Mouse (Mus musculus): ENCODE results near the gene Fam71f1. TPM values are rescaled to one million over a fixed set of nuclear protein-coding genes. Genes with fewer than 3 reads are reported as not detected.

The Fam71f1 gene
- 369 and 372 TPM in 2 replicates for polyA plus RNA-seq (2012; rRNA removed)

DNA sequence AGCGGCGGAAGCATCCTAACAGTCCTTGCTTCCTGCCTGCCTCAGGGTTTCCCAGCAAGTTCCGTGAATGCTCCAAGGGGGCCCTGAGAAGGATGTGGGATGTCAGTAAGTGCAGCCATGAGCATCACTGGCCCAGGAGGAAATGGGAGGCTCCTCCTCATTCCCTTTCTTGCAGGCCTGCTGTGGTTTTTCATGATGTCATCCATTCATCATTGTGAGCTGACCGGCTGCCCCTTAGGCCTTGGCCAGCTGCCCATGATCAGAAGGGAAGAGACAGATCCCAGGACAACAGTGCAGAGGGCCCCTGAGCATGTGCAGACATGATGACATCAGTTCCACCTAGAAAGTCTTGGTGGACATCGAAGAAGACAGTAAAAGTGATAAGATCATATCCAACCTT, at the start of gene Fam71f1:
Gene Fam71f1, plus strand, starts transcription at position 262 of the 400 bp plus-strand sequence.
- Histone ChIP-seq H3K27me3 (ENCODE audit: control insufficient read depth, insufficient read depth, low read length) (no peaks in the 10 kb centered on the region), H3K27ac (ENCODE audit: control insufficient read depth, insufficient read depth, low read depth, low read length) (peak within 1 kb of the TSS; percentile 58), H3K4me1 (ENCODE audit: control insufficient read depth, insufficient read depth, low read length) (no peaks in the 10 kb centered on the region), H3K36me3 (ENCODE audit: control insufficient read depth, insufficient read depth, low read length) (no peaks in the 10 kb centered on the region), H3K4me3 (ENCODE audit: control insufficient read depth, low read depth, low read length) (peak within 1 kb of the TSS; percentile 81)
- TF ChIP-seq CTCF (IDR thresholded peaks at IDR 0.05; ENCODE audit: control insufficient read depth, insufficient read depth, insufficient replicate concordance, low read depth, low read length), result no peak
- TF ChIP-seq POLR2A (IDR thresholded peaks at IDR 0.05; ENCODE audit: control insufficient read depth, low read depth, low read length), result peak; percentile 75; the same call in 1 of the 2 replicates

DNA sequence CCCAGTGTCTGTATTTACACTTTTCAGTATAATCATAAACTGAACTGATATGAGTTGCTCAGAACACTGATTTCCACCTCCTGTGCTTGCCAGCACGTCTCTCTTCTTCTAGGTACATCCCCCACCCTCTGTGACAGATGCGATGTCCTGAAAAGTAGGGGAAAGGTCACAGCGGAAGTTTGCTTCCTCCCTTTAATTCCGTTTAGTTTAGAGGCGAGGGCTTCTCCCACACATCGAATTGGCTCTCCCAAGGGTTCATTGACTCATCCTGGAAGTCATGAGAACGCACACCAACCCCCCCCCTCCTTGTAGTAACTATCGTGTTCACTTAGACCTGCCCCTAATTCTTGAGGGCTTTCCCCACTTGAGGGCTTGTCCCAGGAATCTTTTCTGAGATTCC, 48.0 kb upstream of the Fam71f1 start:
- Histone ChIP-seq H3K36me3 (ENCODE audit: control insufficient read depth, insufficient read depth, low read length) (no peaks in the 10 kb centered on the region), H3K27ac (ENCODE audit: control insufficient read depth, insufficient read depth, low read depth, low read length) (no peak overlapping the region), H3K4me3 (ENCODE audit: control insufficient read depth, low read depth, low read length) (peak overlapping the region; percentile 9; the same call in 1 of the 2 replicates), H3K4me1 (ENCODE audit: control insufficient read depth, insufficient read depth, low read length) (peaks cover 9% of the 10 kb centered on the region), H3K27me3 (ENCODE audit: control insufficient read depth, insufficient read depth, low read length) (no peaks in the 10 kb centered on the region)
- no peak for TF ChIP-seq CTCF (IDR thresholded peaks at IDR 0.05; ENCODE audit: control insufficient read depth, insufficient read depth, insufficient replicate concordance, low read depth, low read length)
- TF ChIP-seq POLR2A (IDR thresholded peaks at IDR 0.05; ENCODE audit: control insufficient read depth, low read depth, low read length), result no peak

DNA sequence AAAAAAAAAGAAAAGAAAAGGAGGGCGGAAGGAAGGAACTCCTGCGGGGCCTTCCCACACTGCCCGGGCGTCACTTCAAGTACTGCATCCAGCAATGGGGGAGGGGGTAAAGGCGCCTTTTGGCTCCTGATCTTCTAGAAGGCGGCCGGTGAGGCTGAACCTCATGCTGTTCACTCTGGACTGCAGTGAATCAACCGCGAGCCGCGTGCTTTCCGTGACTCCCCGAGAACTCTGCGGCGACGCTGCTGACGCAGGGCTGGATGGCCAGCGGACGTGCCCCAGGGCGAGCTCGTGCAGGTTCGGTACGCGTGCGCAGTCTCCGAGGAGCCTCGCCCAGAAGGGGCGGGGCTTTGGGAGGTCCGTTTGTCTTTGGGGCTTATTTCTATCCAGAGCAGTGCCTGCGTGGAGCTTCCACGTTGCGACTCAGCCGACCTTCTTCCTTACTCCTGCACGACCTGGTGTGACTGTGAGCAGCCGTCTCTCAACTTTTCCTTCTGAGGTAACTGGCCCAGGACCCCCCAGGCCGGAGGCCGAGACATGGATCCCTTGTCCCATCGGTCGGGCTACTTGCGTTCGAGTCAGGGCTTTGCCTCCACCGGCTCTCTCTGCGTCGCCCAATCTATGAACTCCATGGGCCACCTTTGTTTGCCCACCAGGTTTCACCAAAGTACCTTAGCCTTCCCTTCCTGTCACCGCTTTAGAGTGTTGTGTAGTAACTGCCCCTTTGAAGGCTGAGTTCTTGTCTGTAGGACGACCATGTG, 46.4 kb upstream of the Fam71f1 start, which contains the start of gene Hilpda:
Gene Hilpda, plus strand, starts transcription at position 177 of the 761 bp plus-strand sequence.
- TF ChIP-seq CTCF (IDR thresholded peaks at IDR 0.05; ENCODE audit: control insufficient read depth, insufficient read depth, insufficient replicate concordance, low read depth, low read length), result no peak
- peak; percentile 97 for TF ChIP-seq POLR2A (IDR thresholded peaks at IDR 0.05; ENCODE audit: control insufficient read depth, low read depth, low read length)
- peaks cover 9% of the 10 kb centered on the region for H3K4me1 ChIP-seq (ENCODE audit: control insufficient read depth, insufficient read depth, low read length)
- peak within 1 kb of the TSS; percentile 88 for H3K4me3 ChIP-seq (ENCODE audit: control insufficient read depth, low read depth, low read length)
- H3K27ac ChIP-seq (ENCODE audit: control insufficient read depth, insufficient read depth, low read depth, low read length), result peak within 1 kb of the TSS; percentile 88
- H3K36me3 ChIP-seq (ENCODE audit: control insufficient read depth, insufficient read depth, low read length), result no peaks in the 10 kb centered on the region
- H3K27me3 ChIP-seq (ENCODE audit: control insufficient read depth, insufficient read depth, low read length), result no peaks in the 10 kb centered on the region

DNA sequence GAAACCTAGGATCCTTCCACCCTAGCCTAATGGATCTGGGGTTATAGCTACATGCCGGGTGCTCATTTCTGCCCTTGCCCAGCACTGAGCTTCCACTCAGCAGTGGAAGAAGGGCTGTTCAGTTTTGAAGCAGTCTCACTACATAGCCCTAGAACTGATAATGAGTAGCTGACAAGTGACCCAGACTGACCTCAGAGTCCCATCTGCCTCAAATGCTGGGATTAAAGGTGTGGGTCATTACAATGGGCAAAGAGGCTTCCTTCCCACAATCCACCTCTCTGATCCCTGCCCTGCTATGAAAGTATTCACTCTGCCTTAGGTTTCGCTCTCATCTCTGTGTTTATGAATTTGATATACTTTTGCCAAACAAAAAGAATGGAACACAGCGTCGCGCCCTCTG, 42.2 kb upstream of the Fam71f1 start:
- peaks cover 2% of the 10 kb centered on the region; the same call in 1 of the 2 replicates for H3K4me1 ChIP-seq (ENCODE audit: control insufficient read depth, insufficient read depth, low read length)
- H3K4me3 ChIP-seq (ENCODE audit: control insufficient read depth, low read depth, low read length), result no peak overlapping the region
- no peaks in the 10 kb centered on the region for H3K27me3 ChIP-seq (ENCODE audit: control insufficient read depth, insufficient read depth, low read length)
- H3K36me3 ChIP-seq (ENCODE audit: control insufficient read depth, insufficient read depth, low read length), result no peaks in the 10 kb centered on the region
- no peak for TF ChIP-seq POLR2A (IDR thresholded peaks at IDR 0.05; ENCODE audit: control insufficient read depth, low read depth, low read length)
- H3K27ac ChIP-seq (ENCODE audit: control insufficient read depth, insufficient read depth, low read depth, low read length), result no peak overlapping the region

DNA sequence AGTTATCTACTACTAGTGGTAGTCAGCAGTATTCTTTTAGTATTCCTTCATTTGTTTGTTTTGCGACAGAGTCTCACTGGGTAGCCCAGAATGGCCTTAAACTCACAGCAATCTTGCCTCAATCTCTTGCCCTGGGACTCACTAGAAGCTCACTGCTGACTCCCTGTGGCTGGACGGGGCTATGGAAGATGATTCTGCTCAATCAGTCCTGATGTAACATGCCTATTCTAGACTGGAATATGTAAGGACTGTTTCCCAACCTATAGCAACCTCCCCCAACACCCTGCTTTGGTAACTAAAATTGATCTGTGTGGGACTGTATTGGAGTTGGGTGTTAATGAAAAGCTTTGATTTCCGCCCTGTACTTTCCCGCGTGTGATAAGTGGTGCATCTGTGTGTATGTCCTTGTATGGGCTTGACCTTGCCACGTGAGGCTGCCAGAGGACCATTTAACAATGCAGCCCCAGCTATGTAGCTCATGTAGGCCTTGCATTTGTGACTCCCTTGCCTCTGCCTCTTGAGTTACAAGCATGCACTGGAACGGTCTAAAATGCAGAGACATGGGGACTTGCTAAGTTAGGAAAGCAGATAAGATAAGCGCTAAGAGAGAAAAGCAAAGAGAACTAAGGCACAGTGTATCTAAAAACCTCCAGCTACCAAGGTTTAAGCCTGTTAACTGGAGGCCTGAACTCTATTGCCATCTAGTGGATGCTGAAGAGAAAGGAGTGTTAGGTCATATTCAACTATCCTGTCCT, 40.2 kb upstream of the Fam71f1 start:
- Histone ChIP-seq H3K36me3 (ENCODE audit: control insufficient read depth, insufficient read depth, low read length) (no peaks in the 10 kb centered on the region; the same call in 1 of the 2 replicates), H3K27me3 (ENCODE audit: control insufficient read depth, insufficient read depth, low read length) (no peaks in the 10 kb centered on the region), H3K4me3 (ENCODE audit: control insufficient read depth, low read depth, low read length) (peak overlapping the region; percentile 39; the same call in 1 of the 2 replicates), H3K4me1 (ENCODE audit: control insufficient read depth, insufficient read depth, low read length) (no peaks in the 10 kb centered on the region), H3K27ac (ENCODE audit: control insufficient read depth, insufficient read depth, low read depth, low read length) (0 out of 2 replicates have a peak overlapping the region, but pooled peaks have one; percentile 23)
- TF ChIP-seq POLR2A (IDR thresholded peaks at IDR 0.05; ENCODE audit: control insufficient read depth, low read depth, low read length) (no peak), CTCF (IDR thresholded peaks at IDR 0.05; ENCODE audit: control insufficient read depth, insufficient read depth, insufficient replicate concordance, low read depth, low read length) (peak; percentile 16; the same call in 1 of the 2 replicates)

DNA sequence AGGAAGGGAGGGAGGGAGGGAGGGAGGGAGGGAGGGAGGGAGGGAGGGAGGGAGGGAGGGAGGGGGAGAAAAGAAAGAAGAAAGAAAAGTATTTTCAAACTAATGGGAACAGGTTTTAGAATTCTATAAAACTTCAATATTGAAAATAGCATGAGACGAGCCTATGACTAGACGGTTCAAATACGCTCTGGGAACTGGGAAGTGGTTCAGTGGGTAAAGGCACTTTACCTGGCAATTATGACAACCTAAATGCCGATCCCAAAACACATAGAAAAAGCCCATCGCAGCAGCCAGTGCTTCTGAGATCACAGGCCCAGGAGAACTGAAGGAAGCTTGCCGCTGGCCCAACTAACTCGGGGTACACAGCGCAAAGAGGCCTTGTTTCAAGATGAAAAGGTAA, 39.6 kb upstream of the Fam71f1 start, which contains the start of gene Fam71f2:
Gene Fam71f2, plus strand, starts transcription at position 301 of the 400 bp plus-strand sequence.
- Histone ChIP-seq H3K4me1 (ENCODE audit: control insufficient read depth, insufficient read depth, low read length) (no peaks in the 10 kb centered on the region), H3K27me3 (ENCODE audit: control insufficient read depth, insufficient read depth, low read length) (no peaks in the 10 kb centered on the region), H3K36me3 (ENCODE audit: control insufficient read depth, insufficient read depth, low read length) (no peaks in the 10 kb centered on the region; the same call in 1 of the 2 replicates), H3K4me3 (ENCODE audit: control insufficient read depth, low read depth, low read length) (peak within 1 kb of the TSS; percentile 77), H3K27ac (ENCODE audit: control insufficient read depth, insufficient read depth, low read depth, low read length) (0 out of 2 replicates have a peak within 1 kb of the TSS, but pooled peaks have one; percentile 23)
- no peak for TF ChIP-seq POLR2A (IDR thresholded peaks at IDR 0.05; ENCODE audit: control insufficient read depth, low read depth, low read length)
- no peak for TF ChIP-seq CTCF (IDR thresholded peaks at IDR 0.05; ENCODE audit: control insufficient read depth, insufficient read depth, insufficient replicate concordance, low read depth, low read length)

DNA sequence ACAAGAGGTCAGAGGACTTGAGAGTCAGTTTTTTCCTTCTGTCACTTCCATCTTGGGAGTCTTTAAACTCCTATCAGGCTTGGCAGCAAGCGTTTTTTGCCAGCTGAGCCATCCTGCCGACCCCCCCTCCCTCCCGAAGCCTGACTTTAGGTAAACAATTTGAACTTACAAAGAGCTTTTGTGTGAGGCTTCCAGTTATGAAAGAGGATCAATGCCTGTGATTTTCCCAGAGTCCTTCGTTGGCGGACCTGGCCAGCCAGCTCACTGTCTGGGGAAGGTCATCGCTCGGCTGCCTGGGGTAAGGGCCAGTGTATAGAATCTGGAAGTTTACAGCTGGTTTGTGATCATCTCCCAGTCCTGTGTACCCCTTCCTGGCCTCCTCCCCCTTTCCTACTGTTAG, 38.3 kb upstream of the Fam71f1 start:
- Histone ChIP-seq H3K36me3 (ENCODE audit: control insufficient read depth, insufficient read depth, low read length) (no peaks in the 10 kb centered on the region; the same call in 1 of the 2 replicates), H3K4me3 (ENCODE audit: control insufficient read depth, low read depth, low read length) (peak overlapping the region; percentile 79), H3K27ac (ENCODE audit: control insufficient read depth, insufficient read depth, low read depth, low read length) (no peak overlapping the region), H3K27me3 (ENCODE audit: control insufficient read depth, insufficient read depth, low read length) (no peaks in the 10 kb centered on the region), H3K4me1 (ENCODE audit: control insufficient read depth, insufficient read depth, low read length) (no peaks in the 10 kb centered on the region)
- TF ChIP-seq CTCF (IDR thresholded peaks at IDR 0.05; ENCODE audit: control insufficient read depth, insufficient read depth, insufficient replicate concordance, low read depth, low read length) (no peak), POLR2A (IDR thresholded peaks at IDR 0.05; ENCODE audit: control insufficient read depth, low read depth, low read length) (no peak)
